Mouse (Mus musculus): ENCODE measurements at regions not wholly inside any gene's neighbourhood (a gene's known extent, or its start where the extent isn't known, plus 50 kb on each side); places are given as distances from the start of the nearest gene placed in this dataset.

DNA sequence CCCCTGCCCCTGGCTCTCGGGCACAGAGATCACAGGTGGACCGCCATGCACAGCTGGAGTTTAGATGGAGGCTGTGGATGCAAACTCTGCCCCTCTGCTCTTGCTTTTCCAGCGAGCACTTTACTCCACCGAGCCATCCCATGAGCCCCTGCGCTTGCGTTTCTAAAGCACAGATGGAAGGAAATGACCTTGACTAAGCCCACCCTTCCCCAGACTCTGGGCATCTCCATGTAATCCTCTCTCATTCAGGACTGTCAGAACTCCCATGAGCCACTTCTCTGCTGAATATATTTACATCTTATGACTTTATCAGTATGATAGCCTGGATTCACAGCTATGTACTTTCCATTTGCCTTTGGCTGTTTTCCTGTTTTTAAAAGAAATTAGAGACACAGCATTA is 162.8 kb upstream of the Rybp start:
- no peak for TF ChIP-seq CTCF (IDR thresholded peaks at IDR 0.05; ENCODE audit: insufficient read depth, low read length)
- TF ChIP-seq POLR2A (IDR thresholded peaks at IDR 0.05; ENCODE audit: borderline replicate concordance, extremely low read depth, low read depth, low read length), result no peak
